Mouse (Mus musculus): ENCODE measurements at regions not wholly inside any gene's neighbourhood (a gene's known extent, or its start where the extent isn't known, plus 50 kb on each side); places are given as distances from the start of the nearest gene placed in this dataset.

DNA sequence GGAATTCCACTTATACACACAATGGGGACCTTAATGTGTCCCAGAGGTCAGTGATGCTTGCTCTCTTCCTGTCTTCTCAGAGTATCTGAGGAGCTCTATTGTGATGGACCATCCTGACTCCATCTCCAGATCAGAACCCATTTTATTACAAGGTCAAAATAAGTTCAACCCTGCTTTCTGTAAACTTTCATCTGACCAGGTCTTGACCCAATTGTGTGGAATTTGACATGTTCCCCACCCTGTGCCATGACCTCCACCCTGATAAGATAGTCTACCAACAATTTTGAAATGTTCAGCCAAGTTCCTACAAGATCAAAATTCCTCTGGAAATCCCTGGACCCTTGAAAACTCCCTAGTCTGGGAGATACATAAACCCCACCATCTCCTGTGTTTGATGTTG is 133.7 kb downstream of the Rpap3 start:
- Histone ChIP-seq H3K27me3 (replicated peaks; ENCODE audit: low read depth, poor library complexity, severe bottlenecking) (no peaks in the 10 kb centered on the region), H3K36me3 (replicated peaks) (no peaks in the 10 kb centered on the region), H3K9me3 (no peaks in the 10 kb centered on the region), H3K4me1 (no peaks in the 10 kb centered on the region), H3K27ac (replicated peaks) (no peak overlapping the region), H3K4me3 (no peak overlapping the region)
- no peak for DNase-seq (ENCODE audit: low spot score)

DNA sequence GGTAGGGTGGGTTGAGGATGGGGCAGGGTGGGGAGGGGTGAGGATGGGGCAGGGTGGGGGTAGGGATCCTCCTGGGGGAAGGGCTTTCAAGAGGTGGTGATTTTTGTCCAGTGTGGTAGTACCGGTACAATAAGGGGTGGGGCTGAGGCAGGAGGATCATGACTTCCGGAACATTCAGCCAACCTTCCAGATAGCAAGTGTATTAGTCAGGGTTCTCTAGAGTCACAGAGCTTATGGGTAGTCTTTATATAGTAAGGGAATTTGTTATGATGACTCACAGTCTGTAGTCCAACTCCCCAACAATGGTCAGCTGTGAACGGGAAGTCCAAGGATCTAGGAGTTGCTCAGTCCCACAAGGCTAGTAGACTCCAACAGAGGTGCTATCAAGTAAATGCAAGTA is 145.5 kb downstream of the Rpap3 start:
- H3K27ac ChIP-seq (replicated peaks): no peak overlapping the region
- no peak for DNase-seq (ENCODE audit: low spot score)

GRCm38 (mm10) chr15:97558725-97559124 is 146.9 kb downstream of the Rpap3 start:
- Histone ChIP-seq H3K4me1 (no peaks in the 10 kb centered on the region), H3K27ac (replicated peaks) (no peak overlapping the region), H3K9me3 (peaks cover 23% of the 10 kb centered on the region), H3K4me3 (no peak overlapping the region), H3K36me3 (replicated peaks) (no peaks in the 10 kb centered on the region), H3K27me3 (replicated peaks; ENCODE audit: low read depth, poor library complexity, severe bottlenecking) (no peaks in the 10 kb centered on the region)
- DNase-seq (ENCODE audit: low spot score): no peak
- 88% methylated on average over 7 of the region's 7 CpGs for WGBS

More for the DNA sequence above, 145.5 kb downstream of the Rpap3 start:
- no peaks in the 10 kb centered on the region for H3K4me1 ChIP-seq
- no peak overlapping the region for H3K4me3 ChIP-seq
- whole genome bisulfite sequencing: 97% methylated on average over 3 of the region's 3 CpGs
- peaks cover 23% of the 10 kb centered on the region for H3K9me3 ChIP-seq
- no peaks in the 10 kb centered on the region for H3K27me3 ChIP-seq (replicated peaks; ENCODE audit: low read depth, poor library complexity, severe bottlenecking)
- no peaks in the 10 kb centered on the region for H3K36me3 ChIP-seq (replicated peaks)

DNA sequence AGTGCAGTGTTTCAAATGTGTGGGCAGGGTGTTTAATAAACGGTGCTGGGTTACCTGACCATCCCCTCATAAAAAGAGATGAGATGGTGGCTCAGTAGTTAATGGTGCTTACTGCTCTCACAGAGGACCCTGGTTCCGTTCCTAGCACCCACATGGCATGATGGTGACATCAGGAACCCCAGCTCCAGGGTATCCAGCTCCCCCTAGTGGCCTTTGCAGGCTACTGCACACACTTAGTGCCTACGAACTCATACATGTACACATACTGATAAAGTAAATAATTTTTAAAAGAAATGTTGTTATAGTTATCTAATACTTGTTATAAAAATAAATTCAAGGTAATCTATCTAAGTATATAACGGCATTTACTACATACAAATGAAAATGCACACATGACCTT is 157.3 kb downstream of the Rpap3 start:
- WGBS: 86% methylated on average over 4 of the region's 4 CpGs

GRCm38 (mm10) chr15:97545034-97545433 is 160.6 kb downstream of the Rpap3 start:
- no peaks in the 10 kb centered on the region for H3K36me3 ChIP-seq (replicated peaks)
- H3K27ac ChIP-seq (replicated peaks): no peak overlapping the region
- peaks cover 8% of the 10 kb centered on the region; the same call in 1 of the 2 replicates for H3K9me3 ChIP-seq
- H3K4me3 ChIP-seq: no peak overlapping the region
- no peaks in the 10 kb centered on the region for H3K27me3 ChIP-seq (replicated peaks; ENCODE audit: low read depth, poor library complexity, severe bottlenecking)
- WGBS: 89% methylated on average over 11 of the region's 11 CpGs
- H3K4me1 ChIP-seq: no peaks in the 10 kb centered on the region
- no peak for DNase-seq (ENCODE audit: low spot score)

More for the DNA sequence above, 157.3 kb downstream of the Rpap3 start:
- Histone ChIP-seq H3K36me3 (replicated peaks) (no peaks in the 10 kb centered on the region), H3K4me3 (no peak overlapping the region), H3K4me1 (no peaks in the 10 kb centered on the region), H3K27ac (replicated peaks) (no peak overlapping the region), H3K27me3 (replicated peaks; ENCODE audit: low read depth, poor library complexity, severe bottlenecking) (no peaks in the 10 kb centered on the region), H3K9me3 (peaks cover 8% of the 10 kb centered on the region; the same call in 1 of the 2 replicates)
- DNase-seq (ENCODE audit: low spot score): no peak

GRCm38 (mm10) chr15:97541646-97542045 is 164.0 kb downstream of the Rpap3 start:
- 87% methylated on average over 9 of the region's 9 CpGs for WGBS
- no peak overlapping the region for H3K4me3 ChIP-seq
- no peaks in the 10 kb centered on the region for H3K27me3 ChIP-seq (replicated peaks; ENCODE audit: low read depth, poor library complexity, severe bottlenecking)
- H3K27ac ChIP-seq (replicated peaks): no peak overlapping the region
- H3K9me3 ChIP-seq: 0 out of 2 replicates have a peak, but pooled peaks cover 6% of the 10 kb centered on the region
- no peaks in the 10 kb centered on the region for H3K36me3 ChIP-seq (replicated peaks)
- no peak for DNase-seq (ENCODE audit: low spot score)
- H3K4me1 ChIP-seq: no peaks in the 10 kb centered on the region

- DNase-seq (ENCODE audit: low spot score): no peak
- 92% methylated on average over 12 of the region's 12 CpGs for WGBS
- H3K4me3 ChIP-seq: no peak overlapping the region
- no peak overlapping the region for H3K27ac ChIP-seq (replicated peaks)
- H3K27me3 ChIP-seq (replicated peaks; ENCODE audit: low read depth, poor library complexity, severe bottlenecking): no peaks in the 10 kb centered on the region
- 0 out of 2 replicates have a peak, but pooled peaks cover 4% of the 10 kb centered on the region for H3K9me3 ChIP-seq
- peaks cover 5% of the 10 kb centered on the region for H3K4me1 ChIP-seq
- no peaks in the 10 kb centered on the region for H3K36me3 ChIP-seq (replicated peaks)
Measured at GRCm38 (mm10) chr15:97536145-97536544, 169.5 kb downstream of the Rpap3 start.

DNA sequence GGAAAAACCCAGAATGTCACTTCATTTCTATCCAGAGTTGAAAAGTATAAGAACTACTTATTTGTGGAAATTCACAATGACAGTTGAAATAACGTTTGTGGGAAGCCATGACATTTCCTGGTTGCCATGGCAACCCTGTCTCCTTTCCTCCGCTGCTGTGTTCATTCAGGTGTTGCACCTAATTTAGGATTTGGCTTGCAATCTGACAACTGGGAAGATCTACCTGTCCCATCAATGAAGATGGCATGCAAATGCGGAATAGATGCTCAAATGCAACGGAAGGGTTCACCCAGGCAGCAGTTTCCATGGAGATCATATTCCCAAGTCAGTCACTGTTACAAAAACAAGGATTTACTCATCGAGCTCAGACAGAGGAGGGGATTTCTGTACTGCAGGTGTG is 170.7 kb downstream of the Rpap3 start:
- no peak overlapping the region for H3K4me3 ChIP-seq
- H3K36me3 ChIP-seq (replicated peaks): no peaks in the 10 kb centered on the region
- 83% methylated on average over 5 of the region's 5 CpGs for WGBS
- peaks cover 5% of the 10 kb centered on the region for H3K4me1 ChIP-seq
- H3K27ac ChIP-seq (replicated peaks): no peak overlapping the region
- no peaks in the 10 kb centered on the region for H3K27me3 ChIP-seq (replicated peaks; ENCODE audit: low read depth, poor library complexity, severe bottlenecking)
- DNase-seq (ENCODE audit: low spot score): no peak
- H3K9me3 ChIP-seq: 0 out of 2 replicates have a peak, but pooled peaks cover 4% of the 10 kb centered on the region

DNA sequence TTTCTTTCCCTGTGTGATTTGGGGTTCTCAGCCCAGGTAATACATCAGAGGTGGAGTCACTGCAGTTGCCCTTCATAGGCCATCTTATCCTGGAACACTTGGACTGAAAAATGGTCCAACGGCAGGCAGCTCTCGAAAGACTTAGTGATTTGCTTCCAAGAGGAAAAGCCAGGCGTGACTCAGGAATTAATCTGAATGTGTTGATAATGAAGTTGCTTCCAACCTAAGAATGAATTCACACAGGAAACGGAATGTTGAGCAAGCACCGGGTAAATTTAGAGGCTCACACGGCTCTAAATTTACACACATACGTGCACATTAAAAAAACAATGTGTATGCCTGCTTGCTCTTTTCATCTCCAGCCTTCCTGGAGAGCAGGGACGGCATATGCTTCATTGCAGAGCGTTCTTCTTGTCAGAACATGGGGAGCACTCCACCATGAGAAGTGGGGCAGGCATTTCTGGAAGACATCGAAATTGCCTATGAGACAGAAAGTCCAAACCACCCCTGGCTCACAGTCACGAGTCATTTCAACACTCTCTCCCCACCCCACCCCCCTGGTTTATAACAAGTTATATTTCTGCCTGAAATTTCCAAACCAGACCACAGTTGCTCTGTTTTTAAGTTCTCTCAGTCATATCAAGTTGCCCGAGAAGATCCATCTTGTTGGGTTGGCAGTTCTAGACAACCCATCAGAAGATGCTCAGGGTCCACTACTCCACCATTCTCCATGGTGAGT is 171.9 kb downstream of the Rpap3 start:
- H3K4me1 ChIP-seq: peaks cover 5% of the 10 kb centered on the region
- H3K9me3 ChIP-seq: no peaks in the 10 kb centered on the region
- no peaks in the 10 kb centered on the region for H3K36me3 ChIP-seq (replicated peaks)
- no peaks in the 10 kb centered on the region for H3K27me3 ChIP-seq (replicated peaks; ENCODE audit: low read depth, poor library complexity, severe bottlenecking)
- DNase-seq (ENCODE audit: low spot score): no peak
- 89% methylated on average over 12 of the region's 12 CpGs for WGBS
- no peak overlapping the region for H3K4me3 ChIP-seq
- no peak overlapping the region for H3K27ac ChIP-seq (replicated peaks)

DNA sequence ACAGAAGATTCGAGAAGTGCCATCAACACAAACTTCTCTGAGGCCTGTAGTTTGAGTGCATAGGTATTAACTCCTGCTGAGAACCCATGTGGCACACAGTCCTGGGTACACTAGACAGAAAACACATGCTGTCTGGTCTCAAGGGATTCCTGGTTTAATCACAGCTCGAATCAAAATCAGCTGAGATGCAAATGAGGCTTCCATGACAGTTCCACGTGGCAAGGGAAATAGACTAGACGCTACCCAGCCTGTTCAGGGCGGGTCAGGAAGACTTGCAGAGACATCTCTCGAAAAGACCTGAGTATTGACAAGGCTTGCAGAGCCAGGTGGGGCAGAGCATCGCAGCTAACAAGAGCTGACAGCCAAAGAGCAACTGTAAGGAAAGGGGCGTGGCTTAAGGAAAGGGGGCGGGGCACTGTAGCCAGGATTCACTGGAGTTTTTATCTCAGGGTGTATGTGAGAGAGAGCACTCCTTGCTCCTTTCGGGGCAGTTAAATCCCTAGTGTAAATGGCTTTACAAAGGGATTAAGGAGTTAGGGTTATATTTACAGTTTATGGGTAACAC is 173.2 kb downstream of the Rpap3 start:
- peak; percentile 16 for DNase-seq (ENCODE audit: low spot score)
- Histone ChIP-seq H3K4me3 (no peak overlapping the region), H3K27me3 (replicated peaks; ENCODE audit: low read depth, poor library complexity, severe bottlenecking) (no peaks in the 10 kb centered on the region), H3K36me3 (replicated peaks) (no peaks in the 10 kb centered on the region), H3K9me3 (no peaks in the 10 kb centered on the region), H3K27ac (replicated peaks) (no peak overlapping the region), H3K4me1 (peaks cover 5% of the 10 kb centered on the region)
- WGBS: 66% methylated on average over 10 of the region's 10 CpGs

GRCm38 (mm10) chr15:97528291-97529050 is 177.2 kb downstream of the Rpap3 start:
- H3K27me3 ChIP-seq (replicated peaks; ENCODE audit: low read depth, poor library complexity, severe bottlenecking): no peaks in the 10 kb centered on the region

DNA sequence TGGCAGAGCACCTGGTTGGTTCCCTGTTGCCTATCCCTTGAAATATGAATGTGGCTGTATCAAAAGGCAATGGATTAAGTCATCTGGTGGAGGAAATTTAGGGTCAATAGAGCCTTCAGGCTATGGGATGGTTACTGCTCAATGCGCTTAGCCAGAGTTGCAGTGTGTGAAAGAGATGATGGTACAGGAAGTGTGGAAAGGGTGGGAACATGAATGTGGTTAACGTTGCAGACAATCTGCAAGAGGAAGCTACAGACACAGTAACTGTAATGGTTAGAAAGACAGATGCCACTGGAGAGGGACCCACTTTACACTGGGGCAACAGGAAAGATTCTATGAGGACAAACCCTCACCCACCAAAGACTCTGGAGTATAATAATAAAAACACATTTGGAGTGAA is 185.2 kb downstream of the Rpap3 start:
- Histone ChIP-seq H3K4me3 (no peak overlapping the region), H3K27ac (replicated peaks) (no peak overlapping the region), H3K9me3 (no peaks in the 10 kb centered on the region), H3K4me1 (peaks cover 6% of the 10 kb centered on the region), H3K36me3 (replicated peaks) (no peaks in the 10 kb centered on the region), H3K27me3 (replicated peaks; ENCODE audit: low read depth, poor library complexity, severe bottlenecking) (no peaks in the 10 kb centered on the region)
- 85% methylated on average over 2 of the region's 2 CpGs for WGBS
- DNase-seq (ENCODE audit: low spot score): no peak

More at GRCm38 (mm10) chr15:97528291-97529050, 177.2 kb downstream of the Rpap3 start:
- peaks cover 5% of the 10 kb centered on the region for H3K4me1 ChIP-seq
- no peaks in the 10 kb centered on the region for H3K9me3 ChIP-seq
- no peak for DNase-seq (ENCODE audit: low spot score)
- no peaks in the 10 kb centered on the region for H3K36me3 ChIP-seq (replicated peaks)
- WGBS: 84% methylated on average over 11 of the region's 11 CpGs
- H3K27ac ChIP-seq (replicated peaks): no peak overlapping the region
- no peak overlapping the region for H3K4me3 ChIP-seq

Measured in embryonic facial prominence, embryonic 10.5 days (tissue).